ENCODE assay signal across 27 mouse cellular contexts in genomic region chr16:87602717-87603526, GRCm38 (mm10). TPM values are rescaled to one million over a fixed set of nuclear protein-coding genes. Genes with fewer than 3 reads are reported as not detected.
DNase-seq lines count a peak whose midpoint lies in the region; ATAC-seq lines count a peak whose summit lies in the region.
"Had no signal": no experiment of that assay in that cellular context is flagged by ENCODE, and none has a peak within 500 bp of the region (broad histone marks: within the 10 kb centered on the region; RNA-seq: fewer than 3 reads in every experiment).

No protein-coding gene starts in this region.

- no peak overlapping the region for H3K4me2 ChIP-seq in embryonic facial prominence, embryonic 15.5 days (replicated peaks)
- H3K4me2 ChIP-seq in stomach, embryonic 15.5 days = no peak overlapping the region
- H3K4me2 ChIP-seq: hindbrain, embryonic 15.5 days; liver, embryonic 11.5 days; midbrain, embryonic 13.5 days; neural tube, embryonic 13.5 days had no signal

- no peak for DNase-seq in embryonic facial prominence, embryonic 10.5 days (ENCODE audit: low spot score)
- DNase-seq in right cerebral cortex, adult 2 months (ENCODE audit: low spot score in 2 of 2) = peak; percentile 21 to 23
- no peak for DNase-seq in right cerebral cortex, postnatal 14 days
- no peak for DNase-seq in left cerebral cortex, postnatal 36 days (ENCODE audit: low spot score in 2 of 2)
- no peak for DNase-seq in layer of hippocampus, adult 9-11 months
- DNase-seq: adrenal gland, postnatal 36 days; cerebellum, adult 11-12 months; cerebellum, postnatal 10 days; forebrain, postnatal 0 days; gastrocnemius, postnatal 36 days; kidney, adult 11 months; liver, postnatal 0 days; lung, postnatal 36 days; spleen, adult 18-20 months; thymus, adult 18-20 months; thymus, postnatal 36 days had no signal

- H3K9ac ChIP-seq in embryonic facial prominence, embryonic 15.5 days = no peak overlapping the region
- H3K9ac ChIP-seq in stomach, embryonic 15.5 days = no peak overlapping the region
- H3K9ac ChIP-seq: forebrain, postnatal 0 days; hindbrain, embryonic 15.5 days; liver, postnatal 0 days; midbrain, embryonic 13.5 days; neural tube, embryonic 13.5 days had no signal

- H3K36me3 ChIP-seq in embryonic facial prominence, embryonic 15.5 days = no peaks in the 10 kb centered on the region
- no peaks in the 10 kb centered on the region for H3K36me3 ChIP-seq in embryonic facial prominence, embryonic 10.5 days (replicated peaks)
- no peaks in the 10 kb centered on the region for H3K36me3 ChIP-seq in stomach, embryonic 15.5 days
- H3K36me3 ChIP-seq: heart, embryonic 10.5 days; hindbrain, embryonic 15.5 days; midbrain, embryonic 13.5 days; neural tube, embryonic 13.5 days had no signal

- H3K27me3 ChIP-seq in embryonic facial prominence, embryonic 15.5 days = no peaks in the 10 kb centered on the region
- H3K27me3 ChIP-seq in embryonic facial prominence, embryonic 10.5 days (replicated peaks; ENCODE audit: low read depth, poor library complexity, severe bottlenecking) = no peaks in the 10 kb centered on the region
- no peaks in the 10 kb centered on the region for H3K27me3 ChIP-seq in stomach, embryonic 15.5 days (replicated peaks)
- H3K27me3 ChIP-seq: hindbrain, embryonic 15.5 days; megakaryocyte, embryonic 14.5 days; midbrain, embryonic 13.5 days; neural tube, embryonic 13.5 days had no signal

- intact Hi-C loops in left cerebral cortex, postnatal 36 days (cut with DNase I) = no loop called here

- H3K27ac ChIP-seq in embryonic facial prominence, embryonic 15.5 days (replicated peaks) = no peak overlapping the region
- no peak overlapping the region for H3K27ac ChIP-seq in embryonic facial prominence, embryonic 10.5 days (replicated peaks)
- H3K27ac ChIP-seq in stomach, embryonic 15.5 days = 0 out of 2 replicates have a peak overlapping the region, but pooled peaks have one; percentile 26
- H3K27ac ChIP-seq: heart, embryonic 10.5 days; hindbrain, embryonic 15.5 days; midbrain, embryonic 13.5 days; neural tube, embryonic 13.5 days had no signal

- no peaks in the 10 kb centered on the region for H3K9me3 ChIP-seq in embryonic facial prominence, embryonic 15.5 days (replicated peaks)
- no peaks in the 10 kb centered on the region for H3K9me3 ChIP-seq in embryonic facial prominence, embryonic 10.5 days
- H3K9me3 ChIP-seq in stomach, embryonic 15.5 days = no peaks in the 10 kb centered on the region
- H3K9me3 ChIP-seq: heart, embryonic 10.5 days; hindbrain, embryonic 15.5 days; midbrain, embryonic 13.5 days; neural tube, embryonic 13.5 days had no signal

- 60% methylated on average over 17 of the region's 17 CpGs for WGBS in embryonic facial prominence, embryonic 15.5 days
- WGBS in embryonic facial prominence, embryonic 10.5 days = 75% methylated on average over 17 of the region's 17 CpGs
- 44% methylated on average over 17 of the region's 17 CpGs for WGBS in stomach, embryonic 15.5 days

- H3K4me1 ChIP-seq in embryonic facial prominence, embryonic 15.5 days = 0 out of 2 replicates have a peak, but pooled peaks cover 4% of the 10 kb centered on the region
- peaks cover 4% of the 10 kb centered on the region for H3K4me1 ChIP-seq in embryonic facial prominence, embryonic 10.5 days
- H3K4me1 ChIP-seq in stomach, embryonic 15.5 days = peaks cover 9% of the 10 kb centered on the region; the same call in 1 of the 2 replicates

- no peak overlapping the region for H3K4me3 ChIP-seq in embryonic facial prominence, embryonic 15.5 days (replicated peaks)
- H3K4me3 ChIP-seq in embryonic facial prominence, embryonic 10.5 days = no peak overlapping the region
- H3K4me3 ChIP-seq in stomach, embryonic 15.5 days (replicated peaks) = no peak overlapping the region
- H3K4me3 ChIP-seq: heart, embryonic 10.5 days; hindbrain, embryonic 15.5 days; midbrain, embryonic 13.5 days; neural tube, embryonic 13.5 days had no signal

- 0 out of 2 replicates have a peak, but pooled peaks have one; percentile 34 for ATAC-seq in embryonic facial prominence, embryonic 15.5 days (ENCODE audit: insufficient number of reproducible peaks, low FRiP score, low TSS enrichment, low read depth)
- peak; percentile 71 for ATAC-seq in stomach, embryonic 15.5 days (ENCODE audit: insufficient read depth, low FRiP score, low read depth)
- ATAC-seq: forebrain, postnatal 0 days; liver, postnatal 0 days; midbrain, embryonic 13.5 days had no signal

RNA-seq across cellular contexts. Expression of gene Map3k7cl, which starts 49.8 kb away (rescaled TPM):
- 0.89 and 1.4 TPM in 2 replicates for polyA plus RNA-seq in embryonic facial prominence, embryonic 15.5 days (2015; fragmentation: Nextera tagmentation; extraction: Ambion mirVana)
- not detected in 2 replicates for polyA plus RNA-seq in embryonic facial prominence, embryonic 10.5 days (2016; fragmentation: Nextera tagmentation; extraction: Ambion mirVana)
- polyA plus RNA-seq in stomach, embryonic 15.5 days (2015; fragmentation: Nextera tagmentation; extraction: Ambion mirVana) = 0.73 and 0.94 TPM in 2 replicates
- total RNA-seq in left cerebral cortex, postnatal 36 days (2021) = under 1 TPM; 0.57 to 0.62 TPM
- total RNA-seq: forebrain, postnatal 0 days; hematopoietic stem cell, adult 5-6 weeks had no signal
- polyA plus RNA-seq: embryonic facial prominence, embryonic 11.5 days; forebrain, postnatal 0 days; heart, embryonic 10.5 days; hindbrain, embryonic 15.5 days; limb, embryonic 11.5 days; liver, embryonic 11.5 days; liver, postnatal 0 days; midbrain, embryonic 13.5 days; neural tube, embryonic 13.5 days had no signal

Comparison
In these comparisons a context has a peak if more than half of its experiments do, and no peak if none do; other contexts are left out.
1. DNase-seq: peak in right cerebral cortex, adult 2 months (2 of 2); none in embryonic facial prominence, embryonic 10.5 days (single experiment), right cerebral cortex, postnatal 14 days (single experiment), left cerebral cortex, postnatal 36 days (0 of 2) and layer of hippocampus, adult 9-11 months (single experiment).